Mouse (Mus musculus) G1E (cell line): ENCODE results near the gene Plcxd2.

Experiments
- CTCF ChIP-seq: IDR thresholded peaks from 2 replicates; pipeline ENCODE4 v1.5.1; 2012; ENCODE audit warnings: low read depth, low read length, inconsistent platforms, mixed read lengths
- GATA1 ChIP-seq: IDR thresholded peaks from 2 replicates; pipeline ENCODE4 v1.6.1; 2012; ENCODE audit warnings: borderline replicate concordance, low read length, inconsistent platforms, mixed read lengths
- POLR2AphosphoS5 ChIP-seq: IDR thresholded peaks from 2 replicates; pipeline ENCODE4 v1.6.1; 2012; ENCODE audit warnings: low read depth, low read length, inconsistent platforms; ENCODE audit not compliant: insufficient replicate concordance

DNA sequence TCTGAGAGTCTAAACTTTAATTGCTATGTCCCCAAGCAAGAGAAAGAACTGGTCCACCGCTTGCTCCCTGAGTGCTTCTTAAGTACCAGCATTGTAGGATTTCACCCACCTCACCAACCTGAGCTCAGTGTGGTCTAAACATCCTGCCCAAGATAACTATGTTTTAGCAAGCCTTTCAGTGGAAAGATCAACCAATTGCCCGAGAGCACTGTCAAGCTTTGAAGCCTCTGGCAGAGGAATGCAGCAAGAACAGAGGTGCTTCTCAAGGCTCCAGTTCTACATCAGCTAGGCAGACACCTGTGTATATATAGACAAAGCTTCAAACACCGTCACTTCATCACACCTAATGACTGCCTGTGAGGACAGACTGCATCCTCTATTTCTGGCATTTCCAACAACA lies 1.3 kb downstream of the Plcxd2 start:
- TF ChIP-seq GATA1, result no peak
- no peak for TF ChIP-seq CTCF
- no peak for TF ChIP-seq POLR2AphosphoS5
